Mouse (Mus musculus) heart, embryonic 12.5 days (tissue): ENCODE data around the gene Bicra. TPM values are rescaled to one million over a fixed set of nuclear protein-coding genes. Genes with fewer than 3 reads are reported as not detected.
A peak's percentile ranks its signal among the peaks of the same experiment; 100 is the strongest.

Experiments
- ATAC-seq: fragments of 200-750 bp; cut with Nextera tagmentation; 2 replicates; pipeline ENCODE4 v1.8.0; 2017; ENCODE audit warnings: moderate TSS enrichment, moderate library complexity; ENCODE audit not compliant: insufficient number of reproducible peaks, low FRiP score
- H3K27ac ChIP-seq: fragments of 300-500 bp; sonication (generic); 2 replicates; pipeline ENCODE4 v1.5.1; 2016; ENCODE audit warnings: mild to moderate bottlenecking, moderate library complexity; ENCODE audit not compliant: poor library complexity, severe bottlenecking
- H3K27me3 ChIP-seq: fragments of 300-500 bp; sonication (generic); replicated peaks from 2 replicates; pipeline ENCODE4 v1.6.1; 2016; ENCODE audit warnings: mild to moderate bottlenecking, moderate library complexity
- H3K36me3 ChIP-seq: fragments of 300-500 bp; sonication (generic); 2 replicates; pipeline ENCODE4 v1.6.1; 2016; ENCODE audit warnings: mild to moderate bottlenecking, moderate library complexity
- H3K4me1 ChIP-seq: fragments of 300-500 bp; sonication (generic); replicated peaks from 2 replicates; pipeline ENCODE4 v1.6.1; 2016; ENCODE audit warnings: mild to moderate bottlenecking
- H3K4me2 ChIP-seq: fragments of 300-500 bp; sonication (generic); 2 replicates; pipeline ENCODE4 v1.6.1; 2016; ENCODE audit warnings: mild to moderate bottlenecking, moderate library complexity
- H3K4me3 ChIP-seq: fragments of 300-500 bp; sonication (generic); 2 replicates; pipeline ENCODE4 v1.5.1; 2016; ENCODE audit warnings: mild to moderate bottlenecking
- H3K9ac ChIP-seq: fragments of 300-500 bp; sonication (generic); 2 replicates; pipeline ENCODE4 v1.6.1; 2016; ENCODE audit warnings: mild to moderate bottlenecking, moderate library complexity
- H3K9me3 ChIP-seq: fragments of 300-500 bp; sonication (generic); replicated peaks from 2 replicates; pipeline ENCODE4 v1.6.1; 2016; ENCODE audit warnings: mild to moderate bottlenecking, moderate library complexity
- WGBS: fragments of 180-500 bp; shearing (Covaris S2); methylation state at CpG from one replicate; pipeline ENCODE4 v1.1.7; 2016; 5-methylcytosine and 5-hydroxymethylcytosine counted together
- polyA plus RNA-seq: library from polyadenylated mRNA; unstranded; fragments of >200 nt; fragmentation: Nextera tagmentation; extraction: Ambion mirVana; gene quantifications from 2 replicates; pipeline ENCODE4 v1.2.1, GENCODE M21; 2016

Bicra gene
- polyA plus RNA-seq, result 5.9 and 6.4 TPM in 2 replicates

- Histone ChIP-seq H3K36me3 (peaks cover 7% of the 10 kb centered on the region; the same call in 1 of the 2 replicates), H3K4me2 (peak within 1 kb of the TSS; percentile 83), H3K27me3 (no peaks in the 10 kb centered on the region), H3K4me1 (peaks cover 59% of the 10 kb centered on the region), H3K9ac (peak within 1 kb of the TSS; percentile 97), H3K9me3 (no peaks in the 10 kb centered on the region), H3K27ac (peak within 1 kb of the TSS; percentile 95), H3K4me3 (peak within 1 kb of the TSS; percentile 92)
- WGBS, result under 1% methylated on average over 66 of the region's 69 CpGs
- ATAC-seq, result peak; percentile 61
These were observed at the start of gene Bicra for GRCm38 (mm10) chr7:16047338-16048146. Gene Bicra (minus strand): TSS chr7:16047921.

GRCm38 (mm10) chr7:16094592-16094991 is 46.9 kb upstream of the Bicra start:
- no peak overlapping the region for H3K27ac ChIP-seq
- no peak for ATAC-seq

DNA sequence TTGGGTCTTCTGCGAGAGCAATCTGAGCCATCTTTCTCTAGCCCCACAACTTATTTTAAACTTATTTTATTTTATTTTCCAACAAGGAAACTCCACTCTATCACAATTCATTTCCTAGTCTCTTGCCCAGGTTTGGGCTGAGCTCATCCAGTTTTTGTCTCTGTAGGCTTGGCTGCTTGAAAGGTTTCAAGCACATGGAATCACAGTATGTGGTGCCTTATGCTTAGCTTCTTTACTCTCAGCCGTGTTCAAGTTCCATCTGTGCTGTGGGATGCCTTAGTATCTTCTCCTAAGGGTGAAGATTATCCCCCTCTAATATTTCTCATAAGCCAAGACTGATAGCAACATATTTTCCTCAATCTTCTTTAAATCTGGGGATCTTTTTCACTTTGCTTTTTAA is 39.9 kb upstream of the Bicra start:
- ATAC-seq, result no peak
- no peak overlapping the region for H3K4me3 ChIP-seq
- H3K4me1 ChIP-seq, result peaks cover 6% of the 10 kb centered on the region
- no peak overlapping the region for H3K27ac ChIP-seq
- no peaks in the 10 kb centered on the region for H3K9me3 ChIP-seq
- no peak overlapping the region for H3K9ac ChIP-seq
- H3K4me2 ChIP-seq, result no peak overlapping the region
- no peaks in the 10 kb centered on the region for H3K36me3 ChIP-seq
- H3K27me3 ChIP-seq, result peaks cover 21% of the 10 kb centered on the region; the same call in 1 of the 2 replicates
- WGBS, result 70% methylated on average over 2 of the region's 2 CpGs

More at GRCm38 (mm10) chr7:16094592-16094991, 46.9 kb upstream of the Bicra start:
- 57% methylated on average over 3 of the region's 3 CpGs for WGBS
- Histone ChIP-seq H3K27me3 (peaks cover 31% of the 10 kb centered on the region), H3K4me2 (no peak overlapping the region), H3K9ac (no peak overlapping the region), H3K4me1 (peaks cover 6% of the 10 kb centered on the region), H3K4me3 (no peak overlapping the region), H3K9me3 (no peaks in the 10 kb centered on the region), H3K36me3 (no peaks in the 10 kb centered on the region)

DNA sequence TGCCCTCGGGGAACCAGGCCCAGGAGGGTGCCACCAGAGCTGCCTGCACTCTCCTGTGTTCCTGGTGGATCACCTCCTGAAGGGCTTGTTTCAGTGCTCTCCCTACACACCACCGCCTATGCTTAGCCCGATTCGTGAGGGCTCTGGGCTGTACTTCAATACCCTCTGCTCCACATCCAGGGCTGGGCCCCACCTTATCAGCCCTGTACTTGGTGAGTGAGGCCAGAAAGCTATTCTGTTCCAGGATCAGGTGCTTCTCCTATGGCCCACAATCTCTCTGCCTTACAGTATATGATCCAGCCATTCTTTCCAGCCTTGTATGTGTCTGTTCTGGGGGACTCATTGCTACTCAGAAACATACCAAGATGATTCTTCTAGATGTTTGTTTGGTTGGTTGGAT is 35.6 kb upstream of the Bicra start:
- Histone ChIP-seq H3K27me3 (peaks cover 16% of the 10 kb centered on the region), H3K4me1 (peaks cover 6% of the 10 kb centered on the region), H3K9me3 (no peaks in the 10 kb centered on the region), H3K4me2 (no peak overlapping the region), H3K36me3 (no peaks in the 10 kb centered on the region), H3K9ac (0 out of 2 replicates have a peak overlapping the region, but pooled peaks have one; percentile 42), H3K27ac (no peak overlapping the region), H3K4me3 (no peak overlapping the region)
- 58% methylated on average over 4 of the region's 4 CpGs for WGBS
- ATAC-seq, result no peak

DNA sequence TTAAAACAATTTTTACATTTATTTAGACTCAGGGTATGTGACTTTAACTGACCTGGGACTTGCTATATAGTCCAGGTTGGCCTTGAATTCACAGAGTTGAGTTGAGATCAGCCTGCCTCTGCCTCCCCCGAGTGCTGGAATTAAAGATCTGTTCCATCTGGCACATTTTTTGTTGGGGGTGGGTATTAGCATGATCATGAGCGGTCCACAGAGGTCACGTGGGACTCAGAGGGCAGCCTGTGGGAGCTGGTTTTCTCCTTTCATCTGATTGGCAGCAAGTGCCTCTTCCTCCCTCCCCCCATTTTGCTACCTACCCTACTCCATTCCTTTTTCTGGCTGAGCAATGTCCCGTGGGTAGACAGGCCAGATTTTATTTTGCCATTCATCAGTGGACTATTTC is 32.9 kb upstream of the Bicra start:
- Histone ChIP-seq H3K4me1 (peaks cover 6% of the 10 kb centered on the region), H3K4me3 (no peak overlapping the region), H3K9me3 (no peaks in the 10 kb centered on the region), H3K27me3 (peaks cover 12% of the 10 kb centered on the region), H3K4me2 (no peak overlapping the region), H3K27ac (no peak overlapping the region), H3K9ac (no peak overlapping the region), H3K36me3 (no peaks in the 10 kb centered on the region)
- WGBS, result 66% methylated on average over 4 of the region's 4 CpGs
- no peak for ATAC-seq

- Histone ChIP-seq H3K4me3 (no peak overlapping the region), H3K27ac (no peak overlapping the region), H3K4me1 (peaks cover 6% of the 10 kb centered on the region), H3K36me3 (no peaks in the 10 kb centered on the region), H3K27me3 (peaks cover 12% of the 10 kb centered on the region), H3K4me2 (no peak overlapping the region), H3K9me3 (no peaks in the 10 kb centered on the region), H3K9ac (no peak overlapping the region)
- no peak for ATAC-seq
- WGBS, result 66% methylated on average over 1 of the region's 1 CpGs
These were observed 32.2 kb upstream of the Bicra start for GRCm38 (mm10) chr7:16079947-16080346.

DNA sequence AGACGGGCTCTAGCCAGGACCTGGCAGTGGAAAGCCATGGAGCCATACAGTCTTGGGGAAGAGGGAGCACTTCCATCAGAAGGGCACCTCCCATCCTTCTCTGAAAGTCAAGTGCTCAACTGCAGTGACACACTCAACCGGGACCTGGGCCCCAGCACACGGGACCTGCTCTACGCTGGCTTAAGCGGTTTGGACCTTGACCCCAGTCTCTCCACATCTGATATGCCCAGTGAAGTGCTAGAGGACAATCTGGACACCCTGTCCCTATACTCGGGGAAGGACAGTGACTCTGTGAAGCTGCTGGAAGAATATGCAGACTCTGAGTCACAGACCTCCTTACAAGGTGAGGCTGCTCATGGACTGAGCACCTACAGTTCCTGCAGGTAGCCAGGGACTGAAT is 24.2 kb upstream of the Bicra start:
- Histone ChIP-seq H3K27ac (no peak overlapping the region), H3K4me1 (no peaks in the 10 kb centered on the region), H3K4me3 (no peak overlapping the region), H3K4me2 (no peak overlapping the region), H3K36me3 (no peaks in the 10 kb centered on the region), H3K27me3 (no peaks in the 10 kb centered on the region; the same call in 1 of the 2 replicates), H3K9me3 (no peaks in the 10 kb centered on the region), H3K9ac (no peak overlapping the region)
- no peak for ATAC-seq
- WGBS, result 68% methylated on average over 6 of the region's 6 CpGs

DNA sequence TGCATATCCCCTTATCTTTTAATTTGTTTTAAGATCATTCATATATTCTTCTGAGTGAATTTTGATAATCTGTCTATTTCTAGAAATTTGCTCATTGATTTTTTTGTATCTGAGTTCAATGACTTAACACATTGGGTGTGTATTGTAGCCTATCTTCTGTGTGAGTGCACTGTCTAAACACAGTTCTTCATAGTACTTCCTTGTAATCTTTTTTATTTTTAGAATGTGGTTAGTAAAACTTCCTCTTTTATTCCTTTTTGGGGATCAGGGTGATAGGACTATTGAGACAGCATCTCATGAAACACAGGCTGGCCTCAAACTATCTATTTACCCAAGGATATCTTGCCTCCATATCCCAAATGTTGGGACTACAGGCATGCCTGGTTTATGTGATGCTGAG is 23.1 kb upstream of the Bicra start:
- Histone ChIP-seq H3K27ac (no peak overlapping the region), H3K9ac (no peak overlapping the region), H3K4me2 (no peak overlapping the region), H3K36me3 (no peaks in the 10 kb centered on the region), H3K4me1 (no peaks in the 10 kb centered on the region), H3K9me3 (no peaks in the 10 kb centered on the region), H3K27me3 (no peaks in the 10 kb centered on the region), H3K4me3 (no peak overlapping the region)
- ATAC-seq, result no peak

DNA sequence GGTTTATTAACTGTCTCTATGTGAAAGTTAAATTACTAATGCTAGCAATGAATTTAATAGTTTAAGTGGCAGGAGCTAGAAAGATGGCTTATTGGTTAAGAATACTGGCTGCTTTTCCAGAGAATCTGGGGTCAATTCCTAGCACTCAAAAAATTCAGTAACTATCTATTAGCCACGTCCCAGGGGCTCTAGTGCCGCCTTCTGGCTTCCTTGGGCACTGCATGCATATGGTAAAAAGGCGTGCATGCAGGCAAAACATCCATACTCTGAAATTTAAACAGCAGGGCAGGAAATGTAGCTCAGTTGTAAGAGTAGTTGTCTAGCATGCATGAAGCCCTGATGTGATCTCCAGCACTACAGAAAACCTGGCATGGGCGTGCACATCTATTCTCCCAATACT is 15.8 kb upstream of the Bicra start:
- no peak for ATAC-seq
- WGBS, result 28% methylated on average over 4 of the region's 4 CpGs

GRCm38 (mm10) chr7:16062099-16062420 is 14.3 kb upstream of the Bicra start:
- 57% methylated on average over 15 of the region's 15 CpGs for WGBS
- H3K4me3 ChIP-seq, result 0 out of 2 replicates have a peak overlapping the region, but pooled peaks have one; percentile 29
- H3K9me3 ChIP-seq, result peaks cover 11% of the 10 kb centered on the region
- ATAC-seq, result no peak
- H3K27me3 ChIP-seq, result peaks cover 51% of the 10 kb centered on the region
- H3K9ac ChIP-seq, result no peak overlapping the region
- no peaks in the 10 kb centered on the region for H3K36me3 ChIP-seq
- no peak overlapping the region for H3K4me2 ChIP-seq
- H3K4me1 ChIP-seq, result peaks cover 4% of the 10 kb centered on the region
- H3K27ac ChIP-seq, result no peak overlapping the region

More for the DNA sequence above, 15.8 kb upstream of the Bicra start:
- H3K27me3 ChIP-seq, result peaks cover 49% of the 10 kb centered on the region
- no peaks in the 10 kb centered on the region for H3K36me3 ChIP-seq
- H3K9ac ChIP-seq, result no peak overlapping the region
- peaks cover 11% of the 10 kb centered on the region for H3K9me3 ChIP-seq
- H3K4me1 ChIP-seq, result peaks cover 4% of the 10 kb centered on the region
- no peak overlapping the region for H3K4me3 ChIP-seq
- no peak overlapping the region for H3K4me2 ChIP-seq
- H3K27ac ChIP-seq, result no peak overlapping the region

DNA sequence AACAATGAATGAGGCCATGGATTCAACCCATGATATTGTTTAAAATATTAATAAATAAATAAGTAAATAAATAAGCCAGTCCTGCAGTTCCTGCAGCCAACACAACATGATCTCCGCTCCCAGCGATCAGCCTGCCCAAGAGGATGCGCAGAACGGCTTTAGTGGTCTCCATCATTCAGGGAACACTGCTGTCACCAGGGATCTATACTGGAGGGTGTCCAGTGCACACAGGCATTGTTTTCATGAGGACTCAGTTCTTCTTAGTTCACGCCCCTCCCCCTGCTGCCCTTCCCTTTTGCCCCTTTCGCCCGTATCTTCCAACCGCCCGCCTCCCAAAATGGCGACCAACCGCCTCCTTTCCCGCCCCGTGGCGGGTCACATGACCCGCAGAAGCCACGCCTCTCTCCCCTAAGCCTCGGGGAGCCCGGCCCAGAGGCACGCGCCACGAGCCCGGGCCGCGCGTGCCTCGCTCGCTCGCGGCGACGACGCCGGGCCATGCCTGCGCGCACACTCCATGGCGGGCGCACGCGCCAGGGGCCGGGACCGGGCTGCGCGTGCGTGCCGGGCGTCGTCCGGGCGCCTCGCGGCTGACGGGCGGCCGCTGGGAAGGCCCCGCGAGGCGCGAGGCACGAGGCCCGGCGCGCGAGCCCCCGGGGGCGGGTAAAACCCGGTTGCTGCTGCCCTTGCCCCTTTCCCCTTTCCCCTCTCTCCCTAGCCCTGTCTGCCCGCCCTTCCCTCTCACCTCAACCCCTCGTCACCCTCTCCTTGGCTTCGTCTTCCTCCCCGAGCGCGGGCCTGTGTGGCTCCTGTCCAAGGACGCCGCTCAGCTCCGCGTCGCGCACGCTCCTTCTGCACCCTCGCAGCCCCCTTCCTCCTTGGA is 13.7 kb upstream of the Bicra start, which contains the start of gene Zfp541:
Gene Zfp541, plus strand, starts transcription at position 596 of the 880 bp plus-strand sequence.
- no peak within 1 kb of the TSS for H3K9ac ChIP-seq
- WGBS, result 42% methylated on average over 80 of the region's 80 CpGs
- H3K4me1 ChIP-seq, result peaks cover 4% of the 10 kb centered on the region
- peak within 1 kb of the TSS; percentile 53 for H3K4me2 ChIP-seq
- peaks cover 51% of the 10 kb centered on the region for H3K27me3 ChIP-seq
- H3K27ac ChIP-seq, result no peak within 1 kb of the TSS
- H3K9me3 ChIP-seq, result peaks cover 11% of the 10 kb centered on the region
- H3K4me3 ChIP-seq, result peak within 1 kb of the TSS; percentile 29
- no peak for ATAC-seq
- no peaks in the 10 kb centered on the region for H3K36me3 ChIP-seq
